Mouse (Mus musculus) adrenal gland, postnatal 25 days (tissue): ENCODE results near the gene Tenm3. TPM values are rescaled to one million over a fixed set of nuclear protein-coding genes. Genes with fewer than 3 reads are reported as not detected.

ENCODE experiments used
- DNase-seq: peaks from one replicate; pipeline ENCODE4 v3.0.0; 2021; ENCODE audit warnings: mixed read lengths
- total RNA-seq: library from RNA; stranded (reverse); gene quantifications from 2 replicates; pipeline ENCODE4 v1.2.3, GENCODE M21; 2021

The Tenm3 gene
- total RNA-seq, 1 experiment from 2014 or later: 42.5 TPM

DNA sequence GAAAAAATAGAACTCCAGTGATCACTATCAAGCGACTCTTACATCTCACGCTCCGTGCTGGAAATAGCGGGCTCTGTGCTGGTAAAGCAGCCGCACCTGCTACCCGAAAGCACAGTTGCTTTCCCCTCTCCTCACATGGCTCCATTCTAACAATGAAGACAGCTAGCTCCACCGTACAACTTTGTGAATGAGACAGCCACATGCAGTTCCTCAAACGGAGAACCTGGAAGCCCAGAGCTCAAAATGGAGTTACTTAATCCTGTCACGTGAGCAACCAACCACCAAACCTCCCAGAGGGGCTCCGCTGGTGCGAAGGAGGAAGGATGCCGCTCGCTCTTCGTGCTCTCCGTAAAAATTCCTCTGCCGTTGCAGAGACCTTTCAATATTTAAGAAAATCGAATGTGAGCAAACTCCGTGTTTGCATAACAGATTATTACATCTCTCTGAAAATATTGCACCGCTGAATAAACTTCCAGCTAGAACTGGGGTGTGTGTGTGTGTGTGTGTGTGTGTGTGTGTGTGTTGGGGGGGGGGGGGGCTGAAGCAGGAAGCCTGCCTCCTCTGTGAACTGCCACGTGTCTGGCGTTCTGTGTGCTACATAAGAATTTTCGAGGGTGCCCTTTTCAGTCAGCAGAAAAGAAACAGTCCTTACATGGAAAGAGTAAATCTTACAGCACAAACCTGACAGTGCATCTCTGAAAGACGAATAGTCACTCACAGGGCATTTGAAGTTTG is 103.4 kb downstream of the Tenm3 start:
- DNase-seq: no peak

DNA sequence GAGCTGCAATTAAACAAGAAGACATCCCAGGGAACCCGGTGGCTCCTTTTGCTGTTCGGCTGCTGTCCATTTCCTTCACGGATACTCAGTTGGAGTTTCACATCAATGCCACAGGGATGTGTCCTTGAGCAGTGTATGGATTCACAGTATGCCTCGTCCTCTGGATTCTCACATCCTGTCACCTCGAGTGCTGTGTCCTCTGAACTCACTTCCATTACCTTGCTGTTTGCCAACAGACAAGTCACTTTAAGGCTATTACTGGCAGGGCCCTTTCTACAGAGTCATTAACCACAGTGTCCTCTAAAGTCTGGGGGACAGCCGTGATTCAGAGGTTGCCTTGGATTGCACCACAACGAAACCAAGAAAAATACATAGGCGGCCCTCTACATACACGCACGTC is 110.0 kb downstream of the Tenm3 start:
- DNase-seq: no peak

DNA sequence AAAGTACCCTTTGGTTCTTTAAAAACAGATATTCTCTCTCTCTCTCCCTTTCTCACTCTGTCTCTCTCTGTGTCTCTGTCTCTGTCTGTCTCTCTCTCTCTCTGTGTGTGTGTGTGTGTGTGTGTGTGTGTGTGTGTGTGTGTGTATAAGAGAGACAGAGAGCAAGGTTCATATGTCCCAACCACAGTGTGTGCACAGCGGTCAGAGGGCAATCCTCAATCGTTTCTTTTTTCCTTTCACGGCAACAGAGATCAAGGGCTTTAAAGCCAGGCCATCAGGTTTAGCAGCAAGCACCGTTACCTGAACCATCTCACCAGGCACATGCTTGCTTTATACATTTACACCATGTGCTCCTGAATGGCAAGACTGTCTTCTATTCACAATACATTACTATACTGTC is 110.7 kb downstream of the Tenm3 start:
- no peak for DNase-seq

DNA sequence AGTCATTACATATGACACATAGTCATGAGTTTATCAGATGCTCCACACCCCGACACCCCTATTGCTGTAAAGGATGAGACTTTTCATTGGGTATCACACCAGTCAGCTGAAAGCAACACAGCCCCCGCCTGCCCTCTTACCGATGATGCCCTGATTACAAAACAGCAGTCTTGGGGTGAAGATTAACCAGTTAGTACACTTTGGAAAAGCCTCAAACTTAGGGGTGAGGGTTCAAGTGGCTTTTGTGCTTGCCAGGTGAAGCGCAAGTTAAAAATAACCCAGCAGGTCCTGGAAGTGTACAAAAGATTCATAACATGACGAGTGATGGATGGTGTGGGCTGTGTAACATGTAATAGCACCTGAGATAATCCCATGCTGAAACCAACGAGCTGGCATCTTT is 113.0 kb downstream of the Tenm3 start:
- no peak for DNase-seq

DNA sequence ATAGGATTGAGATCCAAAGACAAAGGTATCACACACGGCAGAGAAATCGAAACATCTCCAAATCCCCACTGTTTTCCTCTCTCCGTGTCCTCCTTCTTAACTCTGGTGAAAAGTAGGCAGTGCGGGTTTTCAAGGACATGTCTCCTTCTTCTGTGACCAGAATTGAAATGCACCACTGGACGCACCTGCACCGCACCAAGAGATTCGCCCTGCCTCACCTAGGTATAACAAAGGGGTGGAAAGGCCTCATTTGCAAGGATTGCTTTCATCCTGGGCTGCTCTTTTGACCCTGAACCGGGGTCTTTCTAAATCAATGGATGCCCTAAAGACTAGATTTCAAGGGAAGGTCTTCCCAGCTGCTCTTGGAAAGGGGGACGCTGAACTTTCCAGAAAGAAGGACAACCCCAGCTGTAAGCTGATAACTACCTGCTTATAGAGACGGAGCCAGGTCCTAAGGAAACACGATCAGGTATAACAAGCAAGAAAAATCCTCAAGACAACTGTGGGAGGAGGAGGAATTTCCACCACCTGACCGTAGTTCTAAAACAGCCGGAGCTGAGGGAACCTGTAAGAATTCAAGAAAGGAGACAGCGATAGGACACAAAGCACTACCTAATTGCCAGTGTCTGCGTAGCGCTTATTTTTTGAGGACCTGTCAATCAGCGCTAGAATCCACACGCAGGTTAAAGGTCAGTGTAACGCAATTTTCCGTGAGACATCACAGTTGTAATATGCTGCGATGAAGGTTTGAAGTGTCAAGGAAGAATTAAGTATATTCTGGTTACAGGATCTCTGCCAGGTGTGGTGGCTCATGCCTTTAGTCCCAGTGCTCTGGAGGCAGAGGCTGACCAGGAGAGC is 114.7 kb downstream of the Tenm3 start:
- DNase-seq: no peak

DNA sequence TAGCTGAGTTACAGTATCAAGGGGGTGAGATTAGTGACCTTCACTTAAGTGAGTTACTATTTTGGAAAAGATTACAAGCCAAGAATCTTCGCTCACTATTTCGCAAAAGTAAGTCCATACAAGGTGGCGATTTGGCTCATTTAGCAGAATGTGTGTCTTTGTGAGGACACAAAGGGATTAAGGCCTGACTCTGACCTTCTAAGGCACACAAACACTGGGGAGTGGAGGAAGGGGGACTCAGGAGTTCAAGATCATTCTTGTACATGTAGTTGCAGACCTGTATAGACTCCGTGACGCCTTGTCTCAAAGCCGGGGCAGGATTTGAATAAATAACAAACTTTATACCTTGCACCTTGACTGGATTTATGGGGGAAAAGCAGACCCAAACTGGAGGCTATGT is 115.7 kb downstream of the Tenm3 start:
- DNase-seq: no peak

DNA sequence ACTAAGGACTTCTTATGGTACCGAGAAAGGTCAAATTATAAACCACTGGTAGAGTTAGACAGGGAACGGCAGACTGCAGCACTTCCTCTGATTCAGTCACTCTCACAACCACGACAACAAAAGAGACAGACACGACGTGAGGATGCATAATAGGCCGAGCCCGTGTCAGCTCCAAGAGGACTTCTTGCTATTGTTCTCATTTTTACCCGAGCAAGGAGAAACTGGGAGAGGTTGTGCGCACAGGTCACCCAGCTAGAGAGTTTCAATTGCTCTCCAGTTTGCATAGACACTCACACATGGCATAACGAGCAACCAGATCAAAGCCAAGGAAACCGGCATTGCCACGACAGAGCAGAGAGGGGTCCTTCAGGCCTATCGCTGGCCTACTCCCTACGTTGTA is 121.0 kb downstream of the Tenm3 start:
- DNase-seq: no peak

DNA sequence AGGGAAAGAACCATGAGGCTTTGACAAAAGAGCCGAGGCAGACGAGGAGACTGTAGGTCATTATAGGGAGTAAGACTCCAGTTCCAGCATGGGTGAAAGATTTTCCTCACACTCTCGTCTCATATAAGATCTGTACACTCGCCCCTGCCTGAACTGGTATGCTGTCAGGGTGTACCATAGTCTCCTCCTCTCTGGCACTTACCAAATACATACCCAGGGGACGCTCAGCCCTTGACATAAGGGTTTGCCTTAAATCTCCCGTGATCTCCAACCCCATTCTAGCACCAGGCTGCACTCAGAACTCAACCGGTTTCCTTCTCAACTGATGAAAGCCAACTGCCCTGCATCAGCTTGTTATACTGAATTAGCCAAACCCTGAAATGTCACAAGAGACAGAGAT is 121.4 kb downstream of the Tenm3 start:
- DNase-seq: no peak

DNA sequence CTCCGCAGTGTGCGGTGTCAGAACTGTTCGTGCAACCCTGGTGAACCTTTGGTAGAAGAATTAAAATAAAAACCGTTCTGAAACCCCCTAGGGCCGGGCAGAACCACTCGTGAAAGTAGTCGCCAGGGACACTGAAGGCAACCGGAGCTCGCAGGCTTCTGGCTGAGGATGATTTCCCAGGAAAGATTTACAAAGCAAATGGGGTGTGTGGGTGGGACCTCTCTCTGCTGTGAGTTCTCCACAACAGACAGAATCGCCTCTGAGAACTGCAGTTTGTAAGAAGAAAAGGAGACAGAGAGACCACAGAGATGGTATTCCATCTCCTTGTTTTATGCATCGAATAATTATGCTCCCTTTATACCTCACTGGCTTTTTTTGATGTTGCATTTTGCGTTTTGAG is 122.4 kb downstream of the Tenm3 start:
- no peak for DNase-seq

DNA sequence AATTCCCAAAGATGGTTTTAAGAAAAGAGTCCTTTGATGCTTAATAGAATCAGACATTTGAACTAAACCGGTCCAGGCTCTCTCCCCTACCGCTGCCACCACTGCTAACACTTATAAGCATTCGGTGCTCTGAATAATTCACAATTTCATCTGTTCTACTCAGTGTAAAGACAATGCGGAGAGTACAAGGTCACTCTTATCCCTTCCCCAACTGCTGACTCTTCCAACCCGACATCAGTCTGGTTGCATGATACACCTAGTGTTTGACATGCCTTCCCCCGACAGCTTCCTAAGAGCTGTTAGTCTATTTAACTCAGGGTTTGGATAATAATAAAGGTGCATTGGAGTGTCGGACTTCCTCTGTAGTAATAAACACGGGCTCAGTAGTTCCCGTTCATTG is 128.1 kb downstream of the Tenm3 start:
- no peak for DNase-seq

DNA sequence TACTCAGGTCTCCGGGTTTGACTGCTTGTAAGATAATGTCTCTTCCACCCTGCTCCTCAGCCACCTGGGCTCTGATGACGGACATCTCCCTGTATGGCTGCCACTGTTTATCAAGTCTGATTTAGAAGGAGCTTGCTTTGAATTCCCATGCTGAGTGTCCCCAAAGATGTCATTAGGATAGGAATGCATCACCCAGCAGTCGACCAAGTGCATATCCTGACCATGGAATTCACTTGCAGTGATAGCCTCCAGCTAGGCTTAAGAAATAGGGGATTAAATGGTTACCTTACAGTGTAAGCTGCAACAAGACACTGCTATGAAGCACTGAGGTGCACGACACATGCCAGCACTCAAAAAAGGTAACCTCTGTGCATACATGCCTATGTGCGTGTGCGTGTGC is 137.1 kb downstream of the Tenm3 start:
- DNase-seq: no peak

DNA sequence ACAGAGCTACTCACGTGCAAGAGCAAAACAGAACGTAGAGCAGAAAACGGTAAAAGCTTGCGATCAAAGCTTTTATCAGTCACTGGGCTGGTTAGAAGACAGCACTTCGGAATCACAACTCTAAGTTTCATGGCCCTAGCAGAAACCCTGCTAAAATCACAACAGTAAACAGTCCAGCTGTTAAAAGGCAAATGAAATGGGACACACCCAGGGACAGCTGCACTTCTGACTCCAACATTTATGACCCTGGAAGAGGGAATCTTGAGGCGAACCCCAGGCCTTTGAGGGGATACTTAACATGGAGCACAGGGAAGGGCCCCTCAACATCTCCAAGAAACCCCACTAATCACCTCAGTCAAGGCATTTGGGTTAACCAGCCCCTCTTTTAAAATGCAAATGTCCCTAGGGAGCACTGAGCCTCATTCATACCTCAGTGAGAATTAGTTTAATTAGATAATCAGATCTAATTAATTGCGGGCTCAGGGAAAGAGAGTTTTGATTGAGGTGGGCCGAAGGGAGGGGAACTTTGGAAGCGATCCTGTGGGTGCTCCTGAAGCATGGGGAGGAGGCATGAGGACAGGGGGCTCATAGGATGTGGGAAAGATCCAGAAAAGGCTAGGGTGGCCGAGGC is 138.8 kb downstream of the Tenm3 start:
- DNase-seq: no peak

DNA sequence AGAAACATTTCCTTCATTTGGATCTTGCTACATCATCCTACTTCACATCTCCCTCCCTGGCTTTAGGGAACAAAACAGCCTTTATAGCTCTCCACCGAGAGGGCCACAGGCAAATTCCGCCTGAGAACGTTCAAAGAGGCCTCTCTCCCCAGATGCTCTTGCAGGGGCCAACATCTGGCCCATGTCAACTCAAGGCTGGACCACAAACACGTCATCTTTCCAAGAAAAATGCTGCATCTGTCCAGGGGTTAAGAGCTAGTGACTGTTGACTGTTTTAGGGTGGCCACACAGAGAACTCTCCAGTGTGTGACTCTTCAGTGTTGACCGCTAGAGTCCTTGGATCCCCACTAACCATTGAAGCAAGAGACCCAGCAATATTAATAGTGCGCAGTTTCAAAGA is 139.3 kb downstream of the Tenm3 start:
- DNase-seq: no peak

DNA sequence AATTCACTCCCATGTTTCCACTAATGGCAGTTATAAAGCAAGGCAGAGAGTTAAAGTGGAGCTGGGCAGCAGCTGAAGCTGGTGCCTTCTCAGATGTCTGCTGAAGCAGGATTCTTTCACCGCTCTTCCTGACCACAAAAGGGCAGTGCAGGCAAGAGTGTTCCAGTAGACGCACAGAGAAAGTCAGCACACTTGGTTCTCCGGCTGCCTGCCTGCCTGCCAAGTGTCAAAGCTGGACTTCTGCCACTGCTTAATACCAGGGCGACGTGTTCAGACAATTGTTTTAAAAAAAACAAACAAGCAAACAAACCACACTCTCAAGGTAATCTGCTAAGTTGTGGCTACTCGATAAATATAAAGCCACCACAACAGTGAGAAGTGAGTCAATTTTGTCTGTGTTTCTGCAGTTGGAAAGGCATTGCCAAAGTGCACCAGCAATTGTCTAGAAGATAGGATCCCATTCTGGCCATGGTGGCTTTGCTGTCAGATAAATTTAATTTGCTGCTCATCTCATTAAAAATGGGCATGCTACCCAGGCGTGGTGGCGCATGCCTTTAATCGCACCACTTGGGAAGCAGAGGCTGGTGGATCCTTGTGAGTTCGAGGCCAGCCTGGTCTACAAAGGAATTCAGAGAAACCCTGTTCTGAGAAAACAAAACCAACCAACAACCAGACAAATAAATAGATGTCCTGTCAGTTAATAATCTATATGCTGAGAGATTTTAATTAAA is 152.9 kb downstream of the Tenm3 start:
- no peak for DNase-seq

DNA sequence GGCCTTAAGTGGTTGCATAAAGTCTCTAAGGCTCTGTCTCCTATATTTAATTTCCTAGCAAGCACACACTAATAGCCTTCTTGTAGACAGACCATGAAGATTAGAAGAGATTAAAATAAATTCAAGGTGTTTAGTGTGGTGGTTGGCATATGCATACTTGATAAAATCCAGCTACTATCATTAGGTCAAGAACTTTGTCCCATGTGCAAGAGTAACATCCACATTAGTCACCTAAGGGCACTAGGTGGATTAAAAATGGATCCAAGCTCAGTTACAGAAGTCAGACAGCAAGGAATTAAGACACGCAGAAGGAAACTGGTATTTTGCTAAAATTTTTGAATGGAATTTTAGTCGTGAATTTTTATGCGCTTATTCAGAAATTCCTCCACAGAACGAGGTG is 155.0 kb downstream of the Tenm3 start:
- DNase-seq: no peak

DNA sequence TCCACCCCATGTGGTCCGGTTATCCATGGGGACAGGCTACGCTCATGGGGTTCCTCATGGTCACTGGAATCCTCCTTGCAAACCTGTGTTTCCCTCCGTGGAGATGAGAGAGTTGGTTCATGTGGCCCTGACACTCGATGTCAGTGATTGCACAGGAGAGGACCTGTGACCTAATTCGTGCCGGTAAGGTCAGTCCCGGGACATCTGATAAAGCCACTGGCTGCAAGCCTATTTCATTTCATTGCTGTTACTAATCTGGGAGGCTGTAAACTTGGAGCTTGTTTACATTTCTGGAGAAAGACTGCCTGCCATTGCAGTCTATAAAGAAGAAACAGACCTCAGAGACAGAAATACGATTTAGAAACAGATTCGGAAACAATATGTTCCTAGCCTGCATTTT is 155.6 kb downstream of the Tenm3 start:
- DNase-seq: no peak

DNA sequence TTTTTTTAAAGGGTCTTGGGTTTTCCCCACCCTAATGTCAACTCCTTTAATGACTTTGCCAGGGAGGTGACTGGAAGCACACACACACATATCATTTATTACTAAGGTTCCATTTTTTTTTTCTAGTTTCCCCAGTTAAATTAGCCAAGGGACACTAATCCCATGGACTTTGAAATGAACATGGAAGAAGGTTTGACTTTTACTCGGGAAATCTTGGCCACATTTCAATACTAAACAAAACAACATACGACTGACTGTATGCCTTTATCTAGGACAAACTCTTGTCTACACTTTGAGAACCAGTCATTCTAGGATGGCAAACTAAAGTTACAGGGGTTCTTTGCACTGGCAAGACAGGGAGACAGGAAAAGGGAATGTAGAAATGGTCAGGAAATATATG is 170.3 kb downstream of the Tenm3 start:
- DNase-seq: no peak

DNA sequence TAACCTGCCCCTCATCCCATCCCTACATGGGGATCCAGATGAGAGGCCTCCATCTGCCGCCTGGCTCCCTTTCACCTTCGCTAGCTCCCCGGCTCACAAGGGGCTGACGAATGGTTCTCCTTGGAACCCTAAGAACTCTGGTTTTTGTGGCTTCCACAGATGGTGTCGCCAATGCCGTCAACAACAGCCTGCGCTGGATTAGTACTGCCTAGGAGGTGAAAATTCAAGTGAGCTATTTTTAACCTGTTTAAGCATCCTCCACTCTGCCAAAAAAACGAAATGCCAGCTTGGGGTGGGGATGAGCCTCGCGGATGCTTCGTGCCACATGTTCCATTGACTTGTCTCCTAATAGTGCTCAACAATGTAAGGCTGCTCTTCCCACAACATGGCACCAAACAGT is 171.3 kb downstream of the Tenm3 start:
- DNase-seq: no peak

DNA sequence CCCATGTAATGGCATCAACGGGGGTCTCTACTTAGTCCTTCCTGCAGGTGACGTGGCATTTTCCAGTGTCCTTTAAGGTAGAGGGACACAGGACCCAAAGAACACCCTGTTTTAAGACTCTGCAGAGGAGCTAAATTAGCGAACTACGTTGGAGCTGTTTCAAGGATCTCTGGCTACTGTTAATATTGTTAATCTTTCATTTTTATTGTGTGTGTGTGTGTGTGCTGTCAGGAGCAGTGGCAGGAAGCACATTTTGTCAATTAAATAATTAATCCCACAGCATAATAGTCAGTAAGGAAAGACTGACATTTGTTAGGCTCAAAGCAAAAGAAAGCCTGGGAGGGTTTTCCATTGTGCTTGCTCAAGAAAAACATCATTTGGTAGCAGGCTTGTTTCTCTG is 172.4 kb downstream of the Tenm3 start:
- DNase-seq: no peak

DNA sequence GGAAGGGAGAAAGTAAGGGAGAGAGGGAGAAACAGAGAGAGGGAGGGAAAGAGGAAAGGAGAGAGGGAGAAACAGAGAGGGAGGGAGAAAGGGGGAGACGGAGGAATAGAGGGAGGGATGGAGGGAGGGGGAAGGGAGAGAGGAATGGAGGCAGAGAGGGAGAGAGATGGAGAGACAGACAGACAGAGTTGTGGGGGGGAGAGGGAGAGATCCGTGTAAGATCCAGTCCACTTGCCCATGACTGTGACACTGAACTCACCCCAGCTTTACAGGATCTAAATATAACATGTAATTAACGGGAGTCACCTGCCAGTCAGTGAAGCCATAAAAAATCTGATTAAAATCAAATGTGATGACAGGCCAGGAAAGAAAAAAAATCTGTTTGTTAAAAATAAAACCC is 172.9 kb downstream of the Tenm3 start:
- DNase-seq: no peak

DNA sequence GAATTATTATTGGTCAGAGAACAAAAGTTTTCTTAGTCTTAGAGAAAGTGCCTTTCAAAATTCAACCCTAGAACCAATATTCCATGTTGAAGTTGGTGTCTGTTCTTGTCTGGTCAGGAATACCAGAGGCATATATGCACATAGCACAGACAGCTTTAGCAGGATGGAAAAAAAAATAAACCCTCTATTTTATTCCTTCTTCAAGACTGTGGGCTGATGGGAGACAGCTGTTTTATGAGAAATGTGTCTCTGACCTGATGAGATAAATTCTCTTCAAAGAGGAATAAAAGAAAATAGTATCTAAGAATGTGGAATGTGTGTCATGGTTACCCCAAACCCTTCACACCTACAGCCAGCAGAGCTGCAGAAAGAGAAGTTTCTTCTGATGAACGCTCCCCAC is 173.4 kb downstream of the Tenm3 start:
- no peak for DNase-seq

DNA sequence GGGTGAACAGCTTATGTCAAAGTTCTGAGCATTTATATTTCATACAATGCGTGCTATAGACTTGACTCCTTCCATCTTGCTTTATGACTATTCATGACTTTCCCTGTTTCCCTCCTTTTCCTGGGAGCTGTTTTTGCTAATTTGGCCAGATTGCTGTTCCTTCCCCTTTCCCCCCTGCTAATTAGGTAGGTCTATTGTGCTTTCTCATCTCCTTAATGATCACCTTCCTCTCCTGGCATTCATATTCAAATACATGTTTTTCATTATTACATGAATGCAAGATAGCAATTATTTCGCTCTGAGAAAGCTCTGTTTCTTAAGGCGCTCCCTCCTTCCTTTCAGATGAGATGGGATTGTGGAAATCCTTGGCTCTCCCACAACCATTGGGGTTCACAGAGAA is 178.6 kb downstream of the Tenm3 start:
- DNase-seq: no peak

DNA sequence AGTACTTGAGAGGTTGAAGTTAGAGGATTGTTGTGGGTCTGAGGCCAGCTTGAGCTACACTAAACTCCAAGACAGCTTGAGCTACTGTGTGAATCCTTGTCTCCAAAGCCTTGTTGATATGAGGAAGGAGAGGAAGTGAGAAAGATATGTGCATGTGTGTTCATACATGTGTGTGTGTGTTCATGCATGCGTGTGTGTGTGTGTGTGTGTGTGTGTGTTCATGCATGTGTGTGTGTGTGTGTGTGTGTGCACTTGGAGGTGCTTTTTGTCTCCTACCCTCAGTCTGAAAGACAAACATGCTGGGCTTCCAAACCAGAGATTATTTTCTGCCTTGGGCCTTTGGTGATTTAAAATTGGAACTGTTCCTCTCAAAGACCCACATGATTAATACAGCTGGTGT is 184.5 kb downstream of the Tenm3 start:
- no peak for DNase-seq
